Mouse (Mus musculus): ENCODE data around the gene Gm42421.

The Gm42421 gene

GRCm38 (mm10) chr5:143936156-143936555, 8.2 kb downstream of the Gm42421 start:
- DNase-seq (ENCODE audit: low read depth, low spot score) = no peak

- DNase-seq (ENCODE audit: low read depth, low spot score) = no peak
These were observed 13.6 kb downstream of the Gm42421 start for GRCm38 (mm10) chr5:143941588-143941987.

- no peak for DNase-seq (ENCODE audit: low read depth, low spot score)
These were observed 15.5 kb downstream of the Gm42421 start for GRCm38 (mm10) chr5:143943231-143944125.

GRCm38 (mm10) chr5:143948361-143948760, 20.4 kb downstream of the Gm42421 start:
- no peak for DNase-seq (ENCODE audit: low read depth, low spot score)

- DNase-seq (ENCODE audit: low read depth, low spot score) = no peak
These were observed 22.0 kb downstream of the Gm42421 start for GRCm38 (mm10) chr5:143950016-143950415.

- DNase-seq (ENCODE audit: low read depth, low spot score) = no peak
These were observed 29.1 kb downstream of the Gm42421 start for GRCm38 (mm10) chr5:143957101-143957500.

GRCm38 (mm10) chr5:143959551-143959950, 31.6 kb downstream of the Gm42421 start:
- DNase-seq (ENCODE audit: low read depth, low spot score) = no peak

- no peak for DNase-seq (ENCODE audit: low read depth, low spot score)
These were observed 33.2 kb downstream of the Gm42421 start for GRCm38 (mm10) chr5:143961176-143961575.

GRCm38 (mm10) chr5:143965586-143966345, 37.8 kb downstream of the Gm42421 start:
- DNase-seq (ENCODE audit: low read depth, low spot score) = no peak

GRCm38 (mm10) chr5:143966671-143967070, 38.7 kb downstream of the Gm42421 start:
- no peak for DNase-seq (ENCODE audit: low read depth, low spot score)

GRCm38 (mm10) chr5:143972628-143973027, 44.7 kb downstream of the Gm42421 start:
- no peak for DNase-seq (ENCODE audit: low read depth, low spot score)

- peak; percentile 53 for DNase-seq (ENCODE audit: low read depth, low spot score)
These were observed 47.1 kb downstream of the Gm42421 start for GRCm38 (mm10) chr5:143974931-143975630.

GRCm38 (mm10) chr5:143975631-143975933, 47.6 kb downstream of the Gm42421 start:
- DNase-seq (ENCODE audit: low read depth, low spot score) = no peak

- DNase-seq (ENCODE audit: low read depth, low spot score) = no peak
These were observed 48.3 kb downstream of the Gm42421 start for GRCm38 (mm10) chr5:143976232-143976631.

GRCm38 (mm10) chr5:143976726-143977431, 48.9 kb downstream of the Gm42421 start:
- no peak for DNase-seq (ENCODE audit: low read depth, low spot score)

GRCm38 (mm10) chr5:143980858-143981257, 52.9 kb downstream of the Gm42421 start:
- peak; percentile 61 for DNase-seq (ENCODE audit: low read depth, low spot score)

- no peak for DNase-seq (ENCODE audit: low read depth, low spot score)
These were observed 54.4 kb downstream of the Gm42421 start for GRCm38 (mm10) chr5:143982361-143982760.

- DNase-seq (ENCODE audit: low read depth, low spot score) = no peak
These were observed 57.4 kb downstream of the Gm42421 start for GRCm38 (mm10) chr5:143985381-143985780.
